In the genomic region with DNA sequence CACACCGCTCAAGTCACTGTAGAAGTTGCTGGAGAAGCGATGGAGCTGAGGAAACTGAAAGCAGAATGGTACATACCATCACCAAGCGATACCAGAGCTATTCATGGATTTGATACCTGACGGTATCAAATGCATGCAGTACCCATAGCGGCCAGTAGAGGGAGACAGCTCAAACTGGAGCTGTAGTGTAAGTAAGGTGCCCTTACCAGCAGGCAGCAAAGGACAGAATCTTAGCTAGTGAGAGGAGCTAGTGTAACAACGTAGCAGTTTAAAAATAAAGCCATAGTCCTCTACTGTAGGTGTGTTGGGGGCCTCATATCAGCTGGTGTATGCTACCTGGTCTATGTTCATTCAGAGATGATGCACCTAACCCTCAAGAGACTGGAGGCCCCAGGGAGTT, we compare ENCODE assay signal across 8 mouse cellular contexts. TPM values are rescaled to one million over a fixed set of nuclear protein-coding genes. Genes with fewer than 3 reads are reported as not detected.
DNase-seq lines count a peak whose midpoint lies in the region; ATAC-seq and TF ChIP-seq lines count a peak whose summit lies in the region.

No protein-coding gene starts in this region.

- peak; percentile 85 for TF ChIP-seq CTCF in cerebellum, adult 2 months (IDR thresholded peaks at IDR 0.05; ENCODE audit: borderline replicate concordance, insufficient read depth, low read depth, low read length)
- TF ChIP-seq CTCF in gastrocnemius, adult 2 months (IDR thresholded peaks at IDR 0.05) = peak; percentile 96

- 20% methylated on average over 6 of the region's 6 CpGs for WGBS in neural tube, embryonic 15.5 days
- WGBS in cerebellum, adult 2 months = 13% methylated on average over 6 of the region's 6 CpGs
- 17% methylated on average over 6 of the region's 6 CpGs for WGBS in intestine, embryonic 15.5 days
- WGBS in midbrain, embryonic 13.5 days = 19% methylated on average over 6 of the region's 6 CpGs

- no peak for TF ChIP-seq POLR2A in cerebellum, adult 2 months (IDR thresholded peaks at IDR 0.05; ENCODE audit: borderline replicate concordance, insufficient read depth, low read length)

- H3K9ac ChIP-seq in neural tube, embryonic 15.5 days (replicated peaks) = no peak overlapping the region
- no peak overlapping the region for H3K9ac ChIP-seq in intestine, embryonic 15.5 days
- no peak overlapping the region for H3K9ac ChIP-seq in midbrain, embryonic 13.5 days (replicated peaks)

- peaks cover 21% of the 10 kb centered on the region for H3K36me3 ChIP-seq in neural tube, embryonic 15.5 days
- H3K36me3 ChIP-seq in intestine, embryonic 15.5 days = no peaks in the 10 kb centered on the region
- H3K36me3 ChIP-seq in midbrain, embryonic 13.5 days = no peaks in the 10 kb centered on the region; the same call in 1 of the 2 replicates

- H3K4me1 ChIP-seq in neural tube, embryonic 15.5 days = no peaks in the 10 kb centered on the region
- no peaks in the 10 kb centered on the region for H3K4me1 ChIP-seq in cerebellum, adult 2 months (ENCODE audit: control insufficient read depth, insufficient read depth, low read length)
- H3K4me1 ChIP-seq in intestine, embryonic 15.5 days (replicated peaks) = no peaks in the 10 kb centered on the region
- H3K4me1 ChIP-seq in midbrain, embryonic 13.5 days (replicated peaks) = no peaks in the 10 kb centered on the region; the same call in 1 of the 2 replicates

- no peak for ATAC-seq in neural tube, embryonic 15.5 days (ENCODE audit: low FRiP score)
- peak; percentile 46; the same call in 1 of the 2 replicates for ATAC-seq in intestine, embryonic 15.5 days
- ATAC-seq in midbrain, embryonic 13.5 days = peak; percentile 85

- no peaks in the 10 kb centered on the region for H3K9me3 ChIP-seq in neural tube, embryonic 15.5 days (replicated peaks)
- H3K9me3 ChIP-seq in intestine, embryonic 15.5 days = no peaks in the 10 kb centered on the region
- no peaks in the 10 kb centered on the region for H3K9me3 ChIP-seq in midbrain, embryonic 13.5 days

- peak; percentile 79 for DNase-seq in neural tube, embryonic 10.5 days (ENCODE audit: extremely low spot score, low spot score)
- DNase-seq in cerebellum, adult 2 months = peak; percentile 46 to 60
- peak; percentile 63 for DNase-seq in gastrocnemius, adult 2 months
- peak; percentile 65 to 70 for DNase-seq in left cerebral cortex, postnatal 14 days (ENCODE audit: low spot score in 2 of 2)
- peak; percentile 27 to 74 for DNase-seq in spleen, postnatal 4 days (ENCODE audit: low spot score in 2 of 2)

- H3K27ac ChIP-seq in neural tube, embryonic 15.5 days (replicated peaks) = no peak overlapping the region
- H3K27ac ChIP-seq in cerebellum, adult 2 months (ENCODE audit: insufficient read depth, low read length) = no peak overlapping the region
- H3K27ac ChIP-seq in gastrocnemius, adult 2 months = no peak overlapping the region
- no peak overlapping the region for H3K27ac ChIP-seq in intestine, embryonic 15.5 days
- H3K27ac ChIP-seq in midbrain, embryonic 13.5 days = no peak overlapping the region

- H3K4me3 ChIP-seq in neural tube, embryonic 15.5 days (replicated peaks) = no peak overlapping the region
- H3K4me3 ChIP-seq in cerebellum, adult 2 months (replicated peaks; ENCODE audit: insufficient read depth, low read depth, low read length) = no peak overlapping the region
- no peak overlapping the region for H3K4me3 ChIP-seq in gastrocnemius, adult 2 months
- H3K4me3 ChIP-seq in intestine, embryonic 15.5 days (replicated peaks) = no peak overlapping the region
- no peak overlapping the region for H3K4me3 ChIP-seq in midbrain, embryonic 13.5 days (replicated peaks)

- no peaks in the 10 kb centered on the region for H3K27me3 ChIP-seq in neural tube, embryonic 15.5 days (replicated peaks)
- no peaks in the 10 kb centered on the region for H3K27me3 ChIP-seq in cerebellum, adult 2 months (ENCODE audit: control insufficient read depth, insufficient read depth, low read length)
- H3K27me3 ChIP-seq in intestine, embryonic 15.5 days (replicated peaks) = no peaks in the 10 kb centered on the region
- no peaks in the 10 kb centered on the region for H3K27me3 ChIP-seq in midbrain, embryonic 13.5 days

- intact Hi-C loops in gastrocnemius, adult 2 months (cut with DNase I) = no loop called here
- intact Hi-C loops in left cerebral cortex, postnatal 14 days (cut with DNase I) = no loop called here

- H3K4me2 ChIP-seq in neural tube, embryonic 15.5 days = no peak overlapping the region
- H3K4me2 ChIP-seq in intestine, embryonic 15.5 days (replicated peaks) = no peak overlapping the region
- H3K4me2 ChIP-seq in midbrain, embryonic 13.5 days (replicated peaks) = no peak overlapping the region

RNA-seq across cellular contexts. Expression of gene Cyp4v3, which starts 12.0 kb away (rescaled TPM):
- 1.5 and 1.8 TPM in 2 replicates for polyA plus RNA-seq in neural tube, embryonic 15.5 days (2015; fragmentation: Nextera tagmentation; extraction: Ambion mirVana)
- 4.8 and 5.4 TPM in 2 replicates for polyA plus RNA-seq in cerebellum, adult 2 months (2012; rRNA removed)
- total RNA-seq in gastrocnemius, adult 2 months (2021) = under 1 TPM; 0.74 to 0.78 TPM
- polyA plus RNA-seq in intestine, embryonic 15.5 days (2015; fragmentation: Nextera tagmentation; extraction: Ambion mirVana) = 1.3 and 1.8 TPM in 2 replicates
- total RNA-seq in left cerebral cortex, postnatal 14 days (2021) = 1 to 10 TPM; 4.1 to 4.3 TPM
- polyA plus RNA-seq in midbrain, embryonic 13.5 days (2015; fragmentation: Nextera tagmentation; extraction: Ambion mirVana) = 1.9 and 2.3 TPM in 2 replicates

RNA-seq across cellular contexts. Expression of gene Gm45753, which starts 36.8 kb away (rescaled TPM):
- polyA plus RNA-seq in neural tube, embryonic 15.5 days (2015; fragmentation: Nextera tagmentation; extraction: Ambion mirVana) = 0.11 TPM in 1 of 2 replicates, not detected in the other
- polyA plus RNA-seq in cerebellum, adult 2 months (2012; rRNA removed) = not detected in 2 replicates
- not detected for total RNA-seq in gastrocnemius, adult 2 months (2021)
- 0.18 and 0.39 TPM in 2 replicates for polyA plus RNA-seq in intestine, embryonic 15.5 days (2015; fragmentation: Nextera tagmentation; extraction: Ambion mirVana)
- not detected for total RNA-seq in left cerebral cortex, postnatal 14 days (2021)
- polyA plus RNA-seq in midbrain, embryonic 13.5 days (2015; fragmentation: Nextera tagmentation; extraction: Ambion mirVana) = not detected in 2 replicates

RNA-seq across cellular contexts. Expression of gene Fam149a, which starts 37.1 kb away (rescaled TPM):
- 11.7 and 13.3 TPM in 2 replicates for polyA plus RNA-seq in neural tube, embryonic 15.5 days (2015; fragmentation: Nextera tagmentation; extraction: Ambion mirVana)
- 14.3 and 15.1 TPM in 2 replicates for polyA plus RNA-seq in cerebellum, adult 2 months (2012; rRNA removed)
- 1 to 10 TPM; 1.8 to 2.8 TPM for total RNA-seq in gastrocnemius, adult 2 months (2021)
- polyA plus RNA-seq in intestine, embryonic 15.5 days (2015; fragmentation: Nextera tagmentation; extraction: Ambion mirVana) = 10.4 and 10.7 TPM in 2 replicates
- total RNA-seq in left cerebral cortex, postnatal 14 days (2021) = 10 to 100 TPM; 23.1 to 23.8 TPM
- polyA plus RNA-seq in midbrain, embryonic 13.5 days (2015; fragmentation: Nextera tagmentation; extraction: Ambion mirVana) = 4.9 TPM in 2 replicates

RNA-seq across cellular contexts. Expression of gene Klkb1, which starts 50.4 kb away (rescaled TPM):
- polyA plus RNA-seq in neural tube, embryonic 15.5 days (2015; fragmentation: Nextera tagmentation; extraction: Ambion mirVana) = 0.09 TPM in 1 of 2 replicates, not detected in the other
- 0.03 and 0.08 TPM in 2 replicates for polyA plus RNA-seq in cerebellum, adult 2 months (2012; rRNA removed)
- total RNA-seq in gastrocnemius, adult 2 months (2021) = not detected
- 0.08 and 0.11 TPM in 2 replicates for polyA plus RNA-seq in intestine, embryonic 15.5 days (2015; fragmentation: Nextera tagmentation; extraction: Ambion mirVana)
- total RNA-seq in left cerebral cortex, postnatal 14 days (2021) = not detected
- 0.04 TPM in 1 of 2 replicates, not detected in the other for polyA plus RNA-seq in midbrain, embryonic 13.5 days (2015; fragmentation: Nextera tagmentation; extraction: Ambion mirVana)
